Mouse (Mus musculus) intestine, embryonic 15.5 days (tissue): ENCODE measurements at regions not wholly inside any gene's neighbourhood (a gene's known extent, or its start where the extent isn't known, plus 50 kb on each side); places are given as distances from the start of the nearest gene placed in this dataset.

ENCODE experiments used
- ATAC-seq: fragments of 200-750 bp; cut with Nextera tagmentation; 2 replicates; pipeline ENCODE4 v1.8.0; 2017; ENCODE audit warnings: moderate TSS enrichment, moderate library complexity
- H3K27ac ChIP-seq: fragments of 300-500 bp; sonication (generic); 2 replicates; pipeline ENCODE4 v1.5.1; 2015; ENCODE audit warnings: mild to moderate bottlenecking, inconsistent platforms
- H3K27me3 ChIP-seq: fragments of 300-500 bp; sonication (generic); replicated peaks from 2 replicates; pipeline ENCODE4 v1.6.1; 2015; ENCODE audit warnings: inconsistent platforms
- H3K36me3 ChIP-seq: fragments of 300-500 bp; sonication (generic); 2 replicates; pipeline ENCODE4 v1.6.1; 2015; ENCODE audit warnings: inconsistent platforms
- H3K4me1 ChIP-seq: fragments of 300-500 bp; sonication (generic); replicated peaks from 2 replicates; pipeline ENCODE4 v1.6.1; 2015; ENCODE audit warnings: inconsistent platforms
- H3K4me2 ChIP-seq: fragments of 300-500 bp; sonication (generic); replicated peaks from 2 replicates; pipeline ENCODE4 v1.6.1; 2015; ENCODE audit warnings: mild to moderate bottlenecking, inconsistent platforms
- H3K4me3 ChIP-seq: fragments of 300-500 bp; sonication (generic); replicated peaks from 2 replicates; pipeline ENCODE4 v1.5.1; 2015; ENCODE audit warnings: inconsistent platforms
- H3K9ac ChIP-seq: fragments of 300-500 bp; sonication (generic); 2 replicates; pipeline ENCODE4 v1.6.1; 2015; ENCODE audit warnings: inconsistent platforms
- H3K9me3 ChIP-seq: fragments of 300-500 bp; sonication (generic); 2 replicates; pipeline ENCODE4 v1.6.1; 2016; ENCODE audit warnings: inconsistent platforms
- WGBS: fragments of 180-500 bp; shearing (Covaris S2); methylation state at CpG from one replicate; pipeline ENCODE4 v1.1.7; 2015; 5-methylcytosine and 5-hydroxymethylcytosine counted together

- no peak overlapping the region for H3K27ac ChIP-seq
- no peaks in the 10 kb centered on the region for H3K9me3 ChIP-seq
- no peak overlapping the region for H3K9ac ChIP-seq
- H3K4me1 ChIP-seq, result no peaks in the 10 kb centered on the region
- H3K4me2 ChIP-seq, result no peak overlapping the region
- ATAC-seq, result no peak
- H3K36me3 ChIP-seq, result no peaks in the 10 kb centered on the region
- H3K27me3 ChIP-seq, result no peaks in the 10 kb centered on the region
- no peak overlapping the region for H3K4me3 ChIP-seq
- 64% methylated on average over 11 of the region's 11 CpGs for WGBS
Measured at GRCm38 (mm10) chr8:10738486-10739081, 269.7 kb downstream of the Irs2 start.

- no peak for ATAC-seq
- no peaks in the 10 kb centered on the region for H3K27me3 ChIP-seq
- H3K9ac ChIP-seq, result no peak overlapping the region
- H3K4me3 ChIP-seq, result no peak overlapping the region
- no peaks in the 10 kb centered on the region for H3K9me3 ChIP-seq
- H3K4me2 ChIP-seq, result no peak overlapping the region
- WGBS, result 39% methylated on average over 4 of the region's 4 CpGs
- no peak overlapping the region for H3K27ac ChIP-seq
- no peaks in the 10 kb centered on the region for H3K4me1 ChIP-seq
- no peaks in the 10 kb centered on the region for H3K36me3 ChIP-seq
Measured at GRCm38 (mm10) chr8:10734746-10735145, 273.5 kb downstream of the Irs2 start.

- Histone ChIP-seq H3K4me1 (no peaks in the 10 kb centered on the region), H3K36me3 (no peaks in the 10 kb centered on the region), H3K27ac (no peak overlapping the region), H3K4me3 (no peak overlapping the region), H3K9ac (no peak overlapping the region), H3K4me2 (no peak overlapping the region), H3K27me3 (no peaks in the 10 kb centered on the region), H3K9me3 (no peaks in the 10 kb centered on the region)
- ATAC-seq, result no peak
- WGBS, result 69% methylated on average over 2 of the region's 2 CpGs
Measured at GRCm38 (mm10) chr8:10723332-10723731, 284.9 kb downstream of the Irs2 start.

GRCm38 (mm10) chr8:10722742-10723141 is 285.5 kb downstream of the Irs2 start:
- H3K9ac ChIP-seq, result no peak overlapping the region
- H3K27me3 ChIP-seq, result no peaks in the 10 kb centered on the region
- 88% methylated on average over 4 of the region's 4 CpGs for WGBS
- H3K27ac ChIP-seq, result no peak overlapping the region
- H3K36me3 ChIP-seq, result no peaks in the 10 kb centered on the region
- H3K4me2 ChIP-seq, result no peak overlapping the region
- no peaks in the 10 kb centered on the region for H3K4me1 ChIP-seq
- H3K9me3 ChIP-seq, result no peaks in the 10 kb centered on the region
- ATAC-seq, result no peak
- no peak overlapping the region for H3K4me3 ChIP-seq

GRCm38 (mm10) chr8:10722342-10722741 is 285.9 kb downstream of the Irs2 start:
- ATAC-seq, result no peak
- H3K27me3 ChIP-seq, result no peaks in the 10 kb centered on the region
- H3K36me3 ChIP-seq, result no peaks in the 10 kb centered on the region
- H3K4me1 ChIP-seq, result no peaks in the 10 kb centered on the region
- H3K9me3 ChIP-seq, result no peaks in the 10 kb centered on the region
- no peak overlapping the region for H3K4me2 ChIP-seq
- no peak overlapping the region for H3K4me3 ChIP-seq
- WGBS, result 95% methylated on average over 3 of the region's 3 CpGs
- H3K27ac ChIP-seq, result no peak overlapping the region
- no peak overlapping the region for H3K9ac ChIP-seq

- Histone ChIP-seq H3K9me3 (no peaks in the 10 kb centered on the region), H3K4me2 (no peak overlapping the region), H3K36me3 (no peaks in the 10 kb centered on the region), H3K27ac (no peak overlapping the region), H3K27me3 (no peaks in the 10 kb centered on the region), H3K9ac (no peak overlapping the region), H3K4me3 (no peak overlapping the region), H3K4me1 (no peaks in the 10 kb centered on the region)
- WGBS, result 72% methylated on average over 10 of the region's 10 CpGs
- no peak for ATAC-seq
Measured at GRCm38 (mm10) chr8:10721146-10721862, 287.0 kb downstream of the Irs2 start.

GRCm38 (mm10) chr8:10720398-10720797 is 287.9 kb downstream of the Irs2 start:
- Histone ChIP-seq H3K4me1 (no peaks in the 10 kb centered on the region), H3K9ac (no peak overlapping the region), H3K27me3 (no peaks in the 10 kb centered on the region), H3K27ac (no peak overlapping the region), H3K4me2 (no peak overlapping the region), H3K36me3 (no peaks in the 10 kb centered on the region), H3K4me3 (no peak overlapping the region), H3K9me3 (no peaks in the 10 kb centered on the region)
- ATAC-seq, result no peak
- 89% methylated on average over 3 of the region's 3 CpGs for WGBS

GRCm38 (mm10) chr8:10719411-10719810 is 288.8 kb downstream of the Irs2 start:
- no peak overlapping the region for H3K9ac ChIP-seq
- no peaks in the 10 kb centered on the region for H3K4me1 ChIP-seq
- no peak for ATAC-seq
- H3K36me3 ChIP-seq, result no peaks in the 10 kb centered on the region
- no peaks in the 10 kb centered on the region for H3K9me3 ChIP-seq
- 90% methylated on average over 6 of the region's 6 CpGs for WGBS
- no peak overlapping the region for H3K4me3 ChIP-seq
- no peak overlapping the region for H3K27ac ChIP-seq
- no peak overlapping the region for H3K4me2 ChIP-seq
- no peaks in the 10 kb centered on the region for H3K27me3 ChIP-seq

- no peak for ATAC-seq
- H3K4me3 ChIP-seq, result no peak overlapping the region
- no peaks in the 10 kb centered on the region for H3K9me3 ChIP-seq
- 56% methylated on average over 8 of the region's 8 CpGs for WGBS
- H3K27me3 ChIP-seq, result no peaks in the 10 kb centered on the region
- no peak overlapping the region for H3K27ac ChIP-seq
- H3K36me3 ChIP-seq, result no peaks in the 10 kb centered on the region
- H3K4me1 ChIP-seq, result no peaks in the 10 kb centered on the region
- no peak overlapping the region for H3K4me2 ChIP-seq
- no peak overlapping the region for H3K9ac ChIP-seq
Measured at GRCm38 (mm10) chr8:10717297-10717696, 291.0 kb downstream of the Irs2 start.

GRCm38 (mm10) chr8:10716161-10716560 is 292.1 kb downstream of the Irs2 start:
- Histone ChIP-seq H3K9ac (no peak overlapping the region), H3K36me3 (no peaks in the 10 kb centered on the region), H3K9me3 (no peaks in the 10 kb centered on the region), H3K27me3 (no peaks in the 10 kb centered on the region), H3K27ac (no peak overlapping the region), H3K4me1 (no peaks in the 10 kb centered on the region), H3K4me2 (no peak overlapping the region), H3K4me3 (no peak overlapping the region)
- no peak for ATAC-seq
- 66% methylated on average over 5 of the region's 5 CpGs for WGBS

GRCm38 (mm10) chr8:10713515-10714042 is 294.7 kb downstream of the Irs2 start:
- no peak for ATAC-seq
- Histone ChIP-seq H3K9ac (no peak overlapping the region), H3K9me3 (no peaks in the 10 kb centered on the region), H3K27ac (no peak overlapping the region), H3K4me1 (no peaks in the 10 kb centered on the region), H3K27me3 (no peaks in the 10 kb centered on the region), H3K36me3 (no peaks in the 10 kb centered on the region), H3K4me2 (no peak overlapping the region), H3K4me3 (no peak overlapping the region)
- 70% methylated on average over 13 of the region's 13 CpGs for WGBS

- no peak overlapping the region for H3K4me3 ChIP-seq
Measured at GRCm38 (mm10) chr8:10712118-10712689, 296.1 kb downstream of the Irs2 start.

GRCm38 (mm10) chr8:10711474-10711873 is 296.8 kb downstream of the Irs2 start:
- WGBS, result 44% methylated on average over 7 of the region's 7 CpGs
- no peak overlapping the region for H3K27ac ChIP-seq
- H3K4me2 ChIP-seq, result no peak overlapping the region
- H3K4me1 ChIP-seq, result no peaks in the 10 kb centered on the region
- H3K27me3 ChIP-seq, result no peaks in the 10 kb centered on the region
- no peak overlapping the region for H3K4me3 ChIP-seq
- no peaks in the 10 kb centered on the region for H3K36me3 ChIP-seq
- ATAC-seq, result no peak
- no peak overlapping the region for H3K9ac ChIP-seq
- H3K9me3 ChIP-seq, result no peaks in the 10 kb centered on the region

More at GRCm38 (mm10) chr8:10712118-10712689, 296.1 kb downstream of the Irs2 start:
- H3K27ac ChIP-seq, result no peak overlapping the region
- no peaks in the 10 kb centered on the region for H3K36me3 ChIP-seq
- WGBS, result 76% methylated on average over 7 of the region's 7 CpGs
- H3K9me3 ChIP-seq, result no peaks in the 10 kb centered on the region
- no peaks in the 10 kb centered on the region for H3K4me1 ChIP-seq
- no peak for ATAC-seq
- H3K4me2 ChIP-seq, result no peak overlapping the region
- H3K27me3 ChIP-seq, result no peaks in the 10 kb centered on the region
- H3K9ac ChIP-seq, result no peak overlapping the region
